Mouse (Mus musculus): ENCODE results near the gene Scn8a. TPM values are rescaled to one million over a fixed set of nuclear protein-coding genes. Genes with fewer than 3 reads are reported as not detected.

Gene Scn8a
- polyA plus RNA-seq, 1 experiment, result not detected

- H3K9me3 ChIP-seq, result 0 out of 2 replicates have a peak, but pooled peaks cover 6% of the 10 kb centered on the region
- H3K27me3 ChIP-seq (replicated peaks), result peaks cover 89% of the 10 kb centered on the region
- H3K4me1 ChIP-seq, result peaks cover 11% of the 10 kb centered on the region
- TF ChIP-seq FLI1 (IDR thresholded peaks at IDR 0.05; ENCODE audit: low read length), result no peak
- TF ChIP-seq GATA1 (IDR thresholded peaks at IDR 0.05; ENCODE audit: borderline replicate concordance, low read length), result no peak
- no peak overlapping the region for H3K4me3 ChIP-seq (replicated peaks)
- H3K36me3 ChIP-seq (replicated peaks; ENCODE audit: low read length), result no peaks in the 10 kb centered on the region
Observed at GRCm38 (mm10) chr15:101092829-101093648, 223.4 kb downstream of the Scn8a start.

GRCm38 (mm10) chr15:101093988-101094387 lies 224.3 kb downstream of the Scn8a start:
- H3K9me3 ChIP-seq, result 0 out of 2 replicates have a peak, but pooled peaks cover 6% of the 10 kb centered on the region
- no peaks in the 10 kb centered on the region for H3K36me3 ChIP-seq (replicated peaks; ENCODE audit: low read length)
- H3K27me3 ChIP-seq (replicated peaks), result peaks cover 92% of the 10 kb centered on the region
- peaks cover 15% of the 10 kb centered on the region for H3K4me1 ChIP-seq
- H3K4me3 ChIP-seq (replicated peaks), result no peak overlapping the region
- TF ChIP-seq FLI1 (IDR thresholded peaks at IDR 0.05; ENCODE audit: low read length) (no peak), GATA1 (IDR thresholded peaks at IDR 0.05; ENCODE audit: borderline replicate concordance, low read length) (no peak)

DNA sequence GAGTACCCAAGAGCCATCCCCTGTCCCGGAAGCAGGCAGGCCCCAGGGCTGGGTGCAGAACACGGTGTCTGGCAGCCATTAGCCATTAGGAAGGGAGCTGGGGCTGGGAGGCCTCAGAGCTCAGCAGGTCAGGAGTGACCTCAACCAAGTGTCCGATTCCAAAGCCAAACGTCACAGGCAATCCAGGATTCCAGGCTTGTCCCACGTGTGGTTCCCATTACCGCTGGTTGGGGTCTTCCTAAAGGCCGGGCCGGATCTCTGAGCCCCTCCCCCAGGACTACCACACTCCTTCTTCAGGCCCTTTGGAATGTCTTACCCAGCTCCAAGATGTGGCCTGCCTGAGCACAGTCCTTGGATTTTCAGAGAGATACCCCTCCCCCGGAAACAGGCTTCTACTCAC lies 225.3 kb downstream of the Scn8a start:
- H3K4me1 ChIP-seq, result peaks cover 15% of the 10 kb centered on the region
- peaks cover 91% of the 10 kb centered on the region for H3K27me3 ChIP-seq (replicated peaks)
- 0 out of 2 replicates have a peak, but pooled peaks cover 6% of the 10 kb centered on the region for H3K9me3 ChIP-seq
- no peaks in the 10 kb centered on the region for H3K36me3 ChIP-seq (replicated peaks; ENCODE audit: low read length)
- TF ChIP-seq GATA1 (IDR thresholded peaks at IDR 0.05; ENCODE audit: borderline replicate concordance, low read length), result no peak
- no peak for TF ChIP-seq FLI1 (IDR thresholded peaks at IDR 0.05; ENCODE audit: low read length)
- H3K4me3 ChIP-seq (replicated peaks), result no peak overlapping the region

- peaks cover 89% of the 10 kb centered on the region for H3K27me3 ChIP-seq (replicated peaks)
- H3K9me3 ChIP-seq, result 0 out of 2 replicates have a peak, but pooled peaks cover 6% of the 10 kb centered on the region
- H3K4me1 ChIP-seq, result peaks cover 15% of the 10 kb centered on the region
- no peak overlapping the region for H3K4me3 ChIP-seq (replicated peaks)
- no peak for TF ChIP-seq FLI1 (IDR thresholded peaks at IDR 0.05; ENCODE audit: low read length)
- TF ChIP-seq GATA1 (IDR thresholded peaks at IDR 0.05; ENCODE audit: borderline replicate concordance, low read length), result no peak
- no peaks in the 10 kb centered on the region for H3K36me3 ChIP-seq (replicated peaks; ENCODE audit: low read length)
Observed at GRCm38 (mm10) chr15:101095392-101095791, 225.7 kb downstream of the Scn8a start.

Other genes with a start within 250 kb of the Scn8a start
- 57.2 and 75.5 TPM in 2 replicates for gene Smagp, start 232.9 kb upstream of the Scn8a start, polyA plus RNA-seq (2012; ENCODE audit: insufficient read depth, low replicate concordance)
- gene Bin2, start 200.3 kb upstream of the Scn8a start, polyA plus RNA-seq (2012; ENCODE audit: insufficient read depth, low replicate concordance), result 2,082 and 2,619 TPM in 2 replicates
- gene Cela1, start 181.9 kb upstream of the Scn8a start, polyA plus RNA-seq (2012; ENCODE audit: insufficient read depth, low replicate concordance), result 12.5 and 23.0 TPM in 2 replicates
- gene Galnt6, start 140.5 kb upstream of the Scn8a start, polyA plus RNA-seq (2012; ENCODE audit: insufficient read depth, low replicate concordance), result 2.3 TPM in 1 of 2 replicates, not detected in the other
- gene Slc4a8, start 108.1 kb upstream of the Scn8a start, polyA plus RNA-seq (2012; ENCODE audit: insufficient read depth, low replicate concordance), result 0.02 TPM in 1 of 2 replicates, not detected in the other
- not detected in 2 replicates for gene Gm47841, start 177.5 kb downstream of the Scn8a start, polyA plus RNA-seq (2012; ENCODE audit: insufficient read depth, low replicate concordance)
- gene Fignl2, start 208.7 kb downstream of the Scn8a start, polyA plus RNA-seq (2012; ENCODE audit: insufficient read depth, low replicate concordance), result 0.61 and 0.94 TPM in 2 replicates
- not detected in 2 replicates for gene Ankrd33, start 245.9 kb downstream of the Scn8a start, polyA plus RNA-seq (2012; ENCODE audit: insufficient read depth, low replicate concordance)

Data from megakaryocyte, embryonic 14.5 days (primary cell).